Mouse (Mus musculus): Measurements from ENCODE around the gene Trh.

The Trh gene

GRCm38 (mm10) chr6:92244591-92244990 is at the start of gene Trh:
TSS of gene Trh (minus strand) at chr6:92244650.
- DNase-seq: no peak

DNA sequence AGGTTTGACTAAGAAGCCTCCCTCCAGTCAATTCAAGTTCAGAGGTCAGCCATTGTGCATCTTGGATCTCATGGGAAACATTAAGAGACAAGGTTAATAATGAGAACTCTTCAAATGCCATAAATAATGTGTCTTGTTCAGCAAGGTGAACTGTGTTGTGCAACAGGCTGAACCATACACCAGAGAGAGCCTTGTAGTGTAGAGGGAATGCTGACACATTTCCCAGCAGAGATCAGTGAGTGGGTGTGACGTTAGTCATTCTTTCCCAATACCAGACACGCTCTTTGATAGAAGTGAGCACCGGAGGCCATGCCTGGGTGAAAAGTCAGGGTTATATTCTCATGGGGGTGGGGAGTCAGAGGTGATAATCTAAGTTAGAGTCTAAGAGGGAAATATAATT is 46.4 kb upstream of the Trh start:
- no peak for DNase-seq

GRCm38 (mm10) chr6:92286889-92287288 is 42.4 kb upstream of the Trh start:
- no peak for DNase-seq

GRCm38 (mm10) chr6:92286258-92286888 is 41.9 kb upstream of the Trh start:
- peak; percentile 9 for DNase-seq

- no peak for DNase-seq
These were observed 41.1 kb upstream of the Trh start for GRCm38 (mm10) chr6:92285559-92285958.

GRCm38 (mm10) chr6:92277179-92277578 is 32.7 kb upstream of the Trh start:
- DNase-seq: no peak

DNA sequence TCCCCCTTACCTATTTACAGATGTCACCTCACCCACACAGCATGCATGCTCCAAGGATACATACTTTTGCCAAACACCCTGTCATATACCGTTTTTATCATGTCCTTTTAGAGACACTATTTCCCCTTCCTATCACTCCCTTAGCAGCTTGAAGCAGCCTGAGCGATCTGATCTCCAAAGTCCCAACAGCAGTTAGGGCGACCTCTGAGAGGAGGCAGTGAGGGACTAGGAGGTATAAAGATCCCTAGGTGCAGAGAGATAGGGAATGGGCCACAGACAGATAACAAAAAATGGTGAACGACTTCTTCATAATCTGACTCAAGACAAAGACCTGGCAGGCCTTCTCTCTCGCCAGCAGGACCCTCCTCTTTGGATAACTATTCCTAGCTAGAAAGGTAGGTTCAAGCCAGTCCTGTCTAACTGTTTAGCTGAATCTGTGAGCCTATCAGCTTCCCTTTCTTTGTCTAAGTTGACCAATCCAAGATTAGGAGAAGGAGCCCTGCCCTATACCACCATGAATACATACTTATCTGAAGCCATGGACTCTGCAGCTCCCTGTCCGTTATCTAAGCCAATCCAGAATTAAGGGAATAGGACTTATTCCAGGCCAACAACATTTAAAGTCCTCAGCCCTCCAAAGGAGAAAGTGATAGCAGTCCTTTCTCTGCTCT is 29.3 kb upstream of the Trh start:
- DNase-seq: no peak

DNA sequence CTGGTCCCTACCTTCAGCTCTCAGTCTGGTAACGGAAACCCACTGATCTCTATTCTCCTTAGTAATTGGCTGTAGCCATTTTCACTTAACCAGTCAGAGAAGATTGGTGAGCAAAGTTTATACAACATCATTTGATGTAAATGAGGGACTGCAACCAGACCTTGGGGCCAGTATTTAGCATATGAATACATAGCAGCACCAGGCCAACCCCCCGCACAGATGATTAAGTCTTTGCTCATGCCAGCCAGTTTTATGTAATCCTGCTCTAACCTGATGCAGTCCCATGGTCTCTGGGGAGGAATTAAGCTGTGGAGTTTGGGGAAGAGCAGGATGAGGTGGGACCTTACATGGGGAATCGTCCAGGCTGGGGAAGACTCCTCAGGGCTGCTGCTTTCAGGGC is 28.2 kb upstream of the Trh start:
- no peak for DNase-seq

GRCm38 (mm10) chr6:92269019-92269418 is 24.6 kb upstream of the Trh start:
- peak; percentile 36 for DNase-seq

GRCm38 (mm10) chr6:92268001-92268400 is 23.6 kb upstream of the Trh start:
- no peak for DNase-seq

GRCm38 (mm10) chr6:92261162-92261843 is 16.9 kb upstream of the Trh start:
- no peak for DNase-seq

DNA sequence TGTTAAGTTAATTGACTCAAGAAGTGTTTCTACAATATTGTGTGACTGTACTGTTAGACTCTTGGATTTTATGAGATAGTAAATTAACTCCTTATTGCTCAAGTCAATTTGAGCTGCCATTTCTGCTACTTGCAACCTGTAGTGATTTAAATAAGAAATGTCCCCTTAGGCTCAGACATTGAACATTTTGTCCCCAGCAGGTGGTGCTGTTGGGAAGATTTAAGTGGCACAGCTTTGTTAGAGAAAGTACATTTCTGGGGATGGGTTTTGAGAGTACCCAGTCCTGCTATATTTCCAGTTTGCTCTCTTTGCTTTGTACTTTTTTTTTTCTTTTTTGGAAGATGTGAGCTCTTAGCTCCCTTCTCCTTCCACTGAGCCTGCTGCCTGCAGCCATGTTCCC is 10.9 kb upstream of the Trh start:
- DNase-seq: no peak

GRCm38 (mm10) chr6:92253253-92253870 is 8.9 kb upstream of the Trh start:
- no peak for DNase-seq

DNA sequence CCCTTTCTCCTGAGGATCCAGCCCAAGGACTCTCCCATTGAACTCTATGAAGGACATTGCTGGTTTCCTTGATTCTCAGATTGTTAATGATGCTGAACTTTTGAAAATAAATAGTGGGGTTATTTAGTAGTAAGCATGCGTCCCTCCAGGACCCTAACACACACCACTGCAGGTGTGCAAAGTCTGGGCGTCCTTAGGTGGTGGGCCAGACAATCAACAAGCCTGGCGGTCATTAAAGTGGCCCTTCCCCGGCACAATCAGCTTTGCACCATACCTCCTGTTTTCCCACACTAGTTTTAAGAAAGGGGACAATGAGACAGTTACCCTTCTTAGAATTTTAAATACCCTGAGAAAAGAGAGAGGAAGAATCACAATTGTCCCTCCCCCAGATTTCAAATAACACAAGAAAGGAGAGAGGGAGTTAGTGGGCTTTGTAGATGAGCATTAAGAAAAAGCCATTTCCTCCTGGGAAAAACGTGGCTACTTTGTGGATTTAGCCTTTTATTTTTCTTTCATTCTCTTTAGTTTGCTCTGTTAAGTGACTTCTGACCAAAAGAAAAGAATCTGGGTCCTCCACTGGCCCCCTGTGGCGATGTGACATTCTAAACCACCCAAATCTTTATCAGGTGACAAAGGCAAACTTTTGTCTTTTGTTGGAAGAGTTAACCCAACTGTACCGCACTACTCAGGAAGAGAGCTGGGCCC is 2.9 kb upstream of the Trh start:
- DNase-seq: no peak

DNA sequence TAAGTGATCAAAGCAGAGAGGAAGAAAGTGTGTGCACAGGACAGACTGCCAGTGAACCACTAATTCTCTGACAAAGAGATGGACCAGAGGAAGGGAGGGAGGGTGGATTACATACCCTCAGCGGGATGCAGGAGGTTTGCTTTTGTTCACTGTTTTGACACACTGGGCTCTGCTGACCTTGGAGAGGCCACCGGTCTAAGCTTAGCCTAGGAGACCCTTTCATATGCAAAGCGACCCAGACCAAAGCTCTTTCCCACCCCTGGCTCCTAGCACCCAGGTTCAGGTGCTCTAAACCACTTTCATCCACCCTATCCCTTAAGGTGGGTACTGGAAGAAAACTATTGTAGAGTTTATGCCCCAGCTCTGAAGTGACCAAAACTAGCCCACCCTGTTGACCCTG is 1.9 kb upstream of the Trh start:
- no peak for DNase-seq

DNA sequence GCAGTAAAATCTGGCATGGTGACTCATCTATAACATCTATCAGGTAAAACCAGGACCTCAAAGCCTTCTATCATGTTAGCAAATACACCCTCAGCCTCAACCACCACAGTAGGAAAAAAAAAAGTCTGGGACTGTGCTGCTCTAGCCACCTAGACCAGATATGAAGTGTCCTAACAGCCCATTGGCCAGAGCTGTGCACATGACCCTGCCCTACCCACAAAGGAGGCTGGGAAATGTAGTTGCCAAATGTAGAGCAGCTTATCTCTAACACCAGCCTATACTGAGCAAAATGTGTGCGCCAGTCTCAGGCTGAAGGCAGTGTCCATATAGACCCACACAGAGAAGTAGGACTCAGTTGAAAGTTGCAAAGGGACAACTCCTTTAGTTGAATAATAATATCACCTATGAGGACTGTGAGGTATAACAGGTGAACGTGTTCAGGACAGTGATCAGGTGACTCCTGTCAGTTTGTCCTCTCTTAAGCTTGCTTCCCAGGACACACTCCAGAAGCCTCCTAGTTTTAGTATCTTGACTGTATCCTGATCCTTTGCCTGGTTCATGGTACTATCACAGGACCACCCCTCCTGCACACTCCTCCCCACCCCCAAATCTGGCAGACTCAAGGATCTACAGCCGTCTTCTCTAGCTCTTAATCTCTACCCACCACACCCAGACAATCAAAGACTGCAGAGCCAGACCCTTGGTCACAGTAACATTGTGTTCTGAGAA is 3.1 kb downstream of the Trh start:
- peak; percentile 65 for DNase-seq

DNA sequence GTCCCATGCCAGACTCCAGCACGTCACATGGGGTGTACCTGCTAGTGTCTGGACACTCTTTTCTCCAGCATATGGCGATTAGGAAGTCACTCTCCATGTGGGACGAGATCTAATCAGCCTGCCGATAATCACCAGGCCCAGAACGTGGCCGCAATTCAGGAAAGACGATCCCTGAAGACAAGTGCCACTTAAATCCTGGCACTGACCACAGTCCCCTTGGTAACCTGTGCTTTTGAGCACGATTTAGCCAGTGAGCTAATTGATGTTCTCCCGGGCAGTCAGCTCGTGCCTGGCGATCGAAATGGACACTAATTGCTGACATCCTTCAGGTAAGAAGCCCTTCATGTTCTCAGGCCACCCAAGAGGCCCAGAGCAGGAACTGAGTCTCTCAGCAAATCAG is 9.4 kb downstream of the Trh start:
- DNase-seq: no peak

- DNase-seq: no peak
These were observed 12.7 kb downstream of the Trh start for GRCm38 (mm10) chr6:92231762-92232161.

GRCm38 (mm10) chr6:92231356-92231755 is 13.1 kb downstream of the Trh start:
- no peak for DNase-seq

DNA sequence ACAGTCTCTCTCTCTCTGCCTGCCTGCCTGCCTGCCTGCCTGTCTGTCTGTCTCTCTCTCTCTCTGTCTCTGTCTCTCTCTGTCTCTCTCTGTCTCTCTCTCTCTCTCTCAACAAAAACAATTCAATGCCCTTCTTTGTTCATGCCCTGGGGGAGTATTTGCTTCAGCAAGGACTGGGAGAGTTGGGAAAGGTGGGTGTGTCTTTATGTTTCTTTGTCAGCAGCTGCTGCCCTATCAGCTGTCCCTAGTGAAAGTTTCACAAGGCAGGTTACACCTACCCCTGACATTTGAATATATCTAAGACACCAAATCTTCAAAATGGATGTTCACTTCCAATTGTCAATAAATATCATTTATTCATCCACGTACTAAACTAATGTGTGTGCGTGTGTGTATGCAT is 14.9 kb downstream of the Trh start:
- no peak for DNase-seq

GRCm38 (mm10) chr6:92229103-92229502 is 15.3 kb downstream of the Trh start:
- DNase-seq: no peak

- no peak for DNase-seq
These were observed 19.5 kb downstream of the Trh start for GRCm38 (mm10) chr6:92224981-92225380.

DNA sequence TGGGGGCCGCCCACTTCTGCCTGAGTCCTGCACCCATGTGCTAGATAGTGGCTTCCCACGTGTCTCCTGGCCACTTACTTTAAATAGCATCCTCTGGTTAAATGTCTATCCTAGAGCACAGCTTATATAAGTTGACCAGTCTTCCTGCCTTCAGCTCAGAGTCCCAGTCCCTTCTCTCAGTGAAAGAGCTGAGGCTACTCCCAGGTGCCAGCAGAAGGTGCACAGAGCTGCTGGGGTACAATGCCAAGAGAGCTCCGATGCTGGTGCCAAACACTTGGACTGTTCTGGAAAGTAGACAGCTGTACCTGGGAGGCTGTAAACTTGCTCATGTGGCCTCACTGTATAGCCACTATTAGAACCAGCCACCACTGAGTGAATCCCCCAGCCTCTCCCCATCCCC is 22.4 kb downstream of the Trh start:
- DNase-seq: no peak

All from thymus, postnatal 14 days (tissue).